Mouse (Mus musculus) olfactory bulb, adult 2 months (tissue): ENCODE measurements around the gene Gon7.

Experiments
- CTCF ChIP-seq: fragments of 200-500 bp; IDR thresholded peaks from 2 replicates; pipeline ENCODE4 v1.5.1; 2012; ENCODE audit warnings: low read depth, mild to moderate bottlenecking, low read length, moderate library complexity; ENCODE audit not compliant: insufficient read depth
- POLR2A ChIP-seq: fragments of 200-500 bp; IDR thresholded peaks from 2 replicates; pipeline ENCODE4 v1.6.1; 2012; ENCODE audit warnings: mild to moderate bottlenecking, low read depth, low read length, moderate library complexity; ENCODE audit not compliant: insufficient read depth

GRCm38 (mm10) chr12:102758936-102759335, 1.3 kb upstream of the Gon7 start:
- TF ChIP-seq POLR2A (no peak), CTCF (no peak)
